Comparison of ENCODE assay signal across 33 mouse cellular contexts in the genomic region with DNA sequence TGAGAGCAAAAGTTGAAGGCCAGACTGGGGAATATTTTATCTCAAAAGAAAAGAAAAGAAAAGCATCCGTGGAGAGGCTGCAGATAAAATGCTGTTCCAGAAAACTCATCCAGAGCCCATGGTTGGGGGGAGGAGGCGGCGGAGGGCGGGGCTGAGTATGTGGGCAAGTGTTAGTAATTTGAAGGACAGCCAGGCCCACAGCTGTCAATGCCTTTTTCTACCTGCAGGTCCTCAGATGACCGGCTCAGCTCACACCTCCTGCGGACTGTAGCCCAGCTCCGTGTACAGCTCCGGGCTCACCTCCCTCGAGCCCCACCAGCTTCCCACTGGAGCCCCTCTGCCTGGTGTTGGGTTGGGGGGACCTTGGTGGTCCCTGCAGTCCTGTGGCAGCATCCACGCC. TPM values are rescaled to one million over a fixed set of nuclear protein-coding genes. Genes with fewer than 3 reads are reported as not detected.
"Had no signal": no experiment of that assay in that cellular context is flagged by ENCODE, and none has a peak within 500 bp of the region (broad histone marks: within the 10 kb centered on the region; RNA-seq: fewer than 3 reads in every experiment).

No protein-coding gene starts in this region.

- DNase-seq: gastrocnemius, postnatal 14 days; gastrocnemius, postnatal 36 days; heart, adult 2 months; heart, postnatal 14 days; heart, postnatal 36 days; kidney, adult 11 months; kidney, adult 2 months; kidney, adult 9 months; kidney, postnatal 14 days; kidney, postnatal 36 days; layer of hippocampus, adult 9-11 months; layer of hippocampus, postnatal 36 days; liver; liver, embryonic 13.5 days; liver, postnatal 0 days had no signal

- H3K27me3 ChIP-seq: heart, embryonic 13.5 days; heart, embryonic 15.5 days; hindbrain, embryonic 12.5 days; kidney, embryonic 15.5 days; limb, embryonic 12.5 days; liver, embryonic 13.5 days; liver, embryonic 15.5 days had no signal

- H3K9ac ChIP-seq: heart, embryonic 13.5 days; heart, embryonic 15.5 days; hindbrain, embryonic 12.5 days; hindbrain, embryonic 14.5 days; kidney, embryonic 15.5 days; limb, embryonic 12.5 days; liver, embryonic 13.5 days; liver, embryonic 15.5 days; liver, postnatal 0 days had no signal

- H3K4me3 ChIP-seq: heart, adult 2 months; heart, embryonic 13.5 days; heart, embryonic 15.5 days; hindbrain, embryonic 12.5 days; kidney, embryonic 15.5 days; left cerebral cortex, adult 2 months; limb, embryonic 10.5 days; limb, embryonic 12.5 days; liver, embryonic 13.5 days; liver, embryonic 15.5 days had no signal

- ATAC-seq: hindbrain, embryonic 16.5 days; intestine, embryonic 16.5 days; liver, postnatal 0 days had no signal

- H3K4me1 ChIP-seq: hindbrain, embryonic 12.5 days; limb, embryonic 12.5 days had no signal

- H3K4me2 ChIP-seq: heart, embryonic 11.5 days; heart, embryonic 13.5 days; heart, embryonic 15.5 days; hindbrain, embryonic 12.5 days; hindbrain, embryonic 14.5 days; kidney, embryonic 15.5 days; limb, embryonic 12.5 days; liver, embryonic 11.5 days; liver, embryonic 13.5 days; liver, embryonic 15.5 days had no signal

- H3K27ac ChIP-seq: heart, adult 2 months; heart, embryonic 13.5 days; heart, embryonic 15.5 days; hindbrain, embryonic 12.5 days; hindbrain, embryonic 14.5 days; kidney, embryonic 15.5 days; kidney, postnatal 0 days; left cerebral cortex, adult 2 months; limb, embryonic 10.5 days; limb, embryonic 12.5 days; liver, embryonic 13.5 days; liver, embryonic 15.5 days had no signal

- H3K9me3 ChIP-seq: heart, embryonic 13.5 days; heart, embryonic 15.5 days; hindbrain, embryonic 12.5 days; kidney, embryonic 15.5 days; limb, embryonic 10.5 days; limb, embryonic 12.5 days; liver, embryonic 13.5 days; liver, embryonic 15.5 days had no signal

RNA-seq across cellular contexts. Expression of gene Atg9b, which starts 7.7 kb away (rescaled TPM):
- total RNA-seq: gastrocnemius, postnatal 36 days had no signal

RNA-seq across cellular contexts. Expression of gene Asic3, which starts 13.5 kb away (rescaled TPM):
- total RNA-seq: heart, postnatal 36 days; hematopoietic stem cell, adult 5-6 weeks; left cerebral cortex, postnatal 14 days; left cerebral cortex, postnatal 36 days had no signal
- polyA plus RNA-seq: heart, embryonic 15.5 days; intestine, embryonic 14.5 days; liver, embryonic 11.5 days; liver, embryonic 13.5 days; liver, embryonic 15.5 days; liver, postnatal 0 days had no signal
